Mouse (Mus musculus) limb, embryonic 10.5 days (tissue): Measurements from ENCODE around the gene Cenpf. TPM values are rescaled to one million over a fixed set of nuclear protein-coding genes. Genes with fewer than 3 reads are reported as not detected.
"Not testable (repeated sequence)": the region's sequence is repeated elsewhere in the genome, so short reads cannot be mapped to it uniquely, and the experiment has no call there.

Experiments used
- DNase-seq: peaks from one replicate; pipeline ENCODE4 v3.0.0-alpha.2; 2017; ENCODE audit warnings: low spot score
- H3K27ac ChIP-seq: fragments of 300-500 bp; sonication (generic); 2 replicates; pipeline ENCODE4 v1.5.1; 2016; ENCODE audit warnings: mild to moderate bottlenecking
- H3K27me3 ChIP-seq: fragments of 300-500 bp; sonication (generic); 2 replicates; pipeline ENCODE4 v1.6.1; 2016; ENCODE audit warnings: low read depth, mild to moderate bottlenecking; ENCODE audit not compliant: poor library complexity, severe bottlenecking
- H3K36me3 ChIP-seq: fragments of 300-500 bp; sonication (generic); 2 replicates; pipeline ENCODE4 v1.6.1; 2016; ENCODE audit warnings: mild to moderate bottlenecking, moderate library complexity
- H3K4me1 ChIP-seq: fragments of 300-500 bp; sonication (generic); 2 replicates; pipeline ENCODE4 v1.6.1; 2016
- H3K4me3 ChIP-seq: fragments of 300-500 bp; sonication (generic); 2 replicates; pipeline ENCODE4 v1.5.1; 2016; ENCODE audit warnings: mild to moderate bottlenecking, moderate library complexity
- H3K9me3 ChIP-seq: fragments of 300-500 bp; sonication (generic); replicated peaks from 2 replicates; pipeline ENCODE4 v1.6.1; 2016; ENCODE audit warnings: mild to moderate bottlenecking
- WGBS: fragments of 180-500 bp; shearing (Covaris S2); methylation state at CpG from one replicate; pipeline ENCODE4 v1.1.7; 2016; 5-methylcytosine and 5-hydroxymethylcytosine counted together
- polyA plus RNA-seq: library from polyadenylated mRNA; unstranded; fragments of >200 nt; fragmentation: Nextera tagmentation; extraction: Ambion mirVana; gene quantifications from 2 replicates; pipeline ENCODE4 v1.2.1, GENCODE M21; 2016

Gene Cenpf
- polyA plus RNA-seq, 1 experiment from 2014 or later, result 93.0 TPM

- H3K9me3 ChIP-seq, result no peaks in the 10 kb centered on the region
- WGBS, result 77% methylated on average over 8 of the region's 8 CpGs
- no peaks in the 10 kb centered on the region for H3K27me3 ChIP-seq
- no peak for DNase-seq
- no peak overlapping the region for H3K4me3 ChIP-seq
- H3K27ac ChIP-seq, result 0 out of 2 replicates have a peak overlapping the region, but pooled peaks have one; percentile 46
- no peaks in the 10 kb centered on the region for H3K36me3 ChIP-seq
- peaks cover 44% of the 10 kb centered on the region for H3K4me1 ChIP-seq
These were observed 21.1 kb upstream of the Cenpf start for GRCm38 (mm10) chr1:189709001-189709400.

GRCm38 (mm10) chr1:189707419-189707818 is 19.5 kb upstream of the Cenpf start:
- 30% methylated on average over 5 of the region's 5 CpGs for WGBS
- DNase-seq, result no peak
- H3K4me3 ChIP-seq, result no peak overlapping the region
- peaks cover 48% of the 10 kb centered on the region for H3K4me1 ChIP-seq
- H3K9me3 ChIP-seq, result no peaks in the 10 kb centered on the region
- no peaks in the 10 kb centered on the region for H3K27me3 ChIP-seq
- H3K27ac ChIP-seq, result peak overlapping the region; percentile 76
- H3K36me3 ChIP-seq, result no peaks in the 10 kb centered on the region

- Histone ChIP-seq H3K9me3 (no peaks in the 10 kb centered on the region), H3K27ac (peak overlapping the region; percentile 76), H3K4me1 (peaks cover 51% of the 10 kb centered on the region), H3K27me3 (no peaks in the 10 kb centered on the region), H3K4me3 (no peak overlapping the region), H3K36me3 (no peaks in the 10 kb centered on the region)
- no peak for DNase-seq
These were observed 19.1 kb upstream of the Cenpf start for GRCm38 (mm10) chr1:189707014-189707413.

- DNase-seq, result no peak
- WGBS, result 54% methylated on average over 12 of the region's 12 CpGs
- no peaks in the 10 kb centered on the region for H3K9me3 ChIP-seq
- peak overlapping the region; percentile 53; the same call in 1 of the 2 replicates for H3K27ac ChIP-seq
- peaks cover 54% of the 10 kb centered on the region for H3K4me1 ChIP-seq
- H3K36me3 ChIP-seq, result no peaks in the 10 kb centered on the region
- no peaks in the 10 kb centered on the region for H3K27me3 ChIP-seq
- H3K4me3 ChIP-seq, result no peak overlapping the region
These were observed 18.3 kb upstream of the Cenpf start for GRCm38 (mm10) chr1:189706040-189706645.

GRCm38 (mm10) chr1:189703591-189703990 is 15.7 kb upstream of the Cenpf start:
- Histone ChIP-seq H3K4me3 (no peak overlapping the region), H3K36me3 (no peaks in the 10 kb centered on the region), H3K27me3 (no peaks in the 10 kb centered on the region), H3K9me3 (no peaks in the 10 kb centered on the region), H3K4me1 (peaks cover 42% of the 10 kb centered on the region), H3K27ac (no peak overlapping the region)
- WGBS, result 79% methylated on average over 7 of the region's 7 CpGs
- DNase-seq, result no peak

- H3K4me3 ChIP-seq, result no peak overlapping the region
- 45% methylated on average over 7 of the region's 7 CpGs for WGBS
- H3K4me1 ChIP-seq, result peaks cover 38% of the 10 kb centered on the region
- H3K9me3 ChIP-seq, result no peaks in the 10 kb centered on the region
- no peak overlapping the region for H3K27ac ChIP-seq
- no peaks in the 10 kb centered on the region for H3K36me3 ChIP-seq
- H3K27me3 ChIP-seq, result no peaks in the 10 kb centered on the region
- no peak for DNase-seq
These were observed 15.3 kb upstream of the Cenpf start for GRCm38 (mm10) chr1:189703156-189703555.

GRCm38 (mm10) chr1:189700990-189701389 is 13.1 kb upstream of the Cenpf start:
- H3K36me3 ChIP-seq, result no peaks in the 10 kb centered on the region
- H3K27me3 ChIP-seq, result no peaks in the 10 kb centered on the region
- no peak overlapping the region; the same call in 1 of the 2 replicates for H3K27ac ChIP-seq
- DNase-seq, result peak; percentile 74
- H3K4me3 ChIP-seq, result no peak overlapping the region
- no peaks in the 10 kb centered on the region for H3K9me3 ChIP-seq
- H3K4me1 ChIP-seq, result peaks cover 16% of the 10 kb centered on the region
- 1% methylated on average over 6 of the region's 6 CpGs for WGBS

GRCm38 (mm10) chr1:189700186-189700585 is 12.3 kb upstream of the Cenpf start:
- Histone ChIP-seq H3K27ac (no peak overlapping the region), H3K36me3 (no peaks in the 10 kb centered on the region), H3K9me3 (no peaks in the 10 kb centered on the region), H3K4me1 (peaks cover 10% of the 10 kb centered on the region), H3K4me3 (no peak overlapping the region), H3K27me3 (no peaks in the 10 kb centered on the region)
- DNase-seq, result no peak
- 79% methylated on average over 6 of the region's 6 CpGs for WGBS

GRCm38 (mm10) chr1:189698416-189698815 is 10.5 kb upstream of the Cenpf start:
- Histone ChIP-seq H3K27me3 (no peaks in the 10 kb centered on the region), H3K27ac (no peak overlapping the region), H3K9me3 (no peaks in the 10 kb centered on the region), H3K4me3 (no peak overlapping the region), H3K4me1 (peaks cover 9% of the 10 kb centered on the region), H3K36me3 (no peaks in the 10 kb centered on the region)
- no peak for DNase-seq
- 62% methylated on average over 4 of the region's 4 CpGs for WGBS

GRCm38 (mm10) chr1:189695321-189695720 is 7.4 kb upstream of the Cenpf start:
- no peaks in the 10 kb centered on the region for H3K36me3 ChIP-seq
- no peak overlapping the region for H3K27ac ChIP-seq
- H3K4me3 ChIP-seq, result no peak overlapping the region
- no peaks in the 10 kb centered on the region for H3K9me3 ChIP-seq
- DNase-seq, result no peak
- H3K4me1 ChIP-seq, result 0 out of 2 replicates have a peak, but pooled peaks cover under 1% of the 10 kb centered on the region
- H3K27me3 ChIP-seq, result no peaks in the 10 kb centered on the region

- Histone ChIP-seq H3K9me3 (no peaks in the 10 kb centered on the region), H3K27ac (no peak overlapping the region), H3K27me3 (no peaks in the 10 kb centered on the region), H3K4me1 (peaks cover 10% of the 10 kb centered on the region), H3K4me3 (no peak overlapping the region), H3K36me3 (no peaks in the 10 kb centered on the region)
- no peak for DNase-seq
- 94% methylated on average over 2 of the region's 2 CpGs for WGBS
These were observed 6.5 kb upstream of the Cenpf start for GRCm38 (mm10) chr1:189694391-189694790.

- not testable (repeated sequence) for H3K36me3 ChIP-seq, H3K9me3 ChIP-seq, H3K27me3 ChIP-seq
These were observed 4.6 kb upstream of the Cenpf start for GRCm38 (mm10) chr1:189692442-189692841.

GRCm38 (mm10) chr1:189689050-189689833 is 1.4 kb upstream of the Cenpf start:
- Histone ChIP-seq H3K27ac (peak overlapping the region; percentile 91), H3K36me3 (peaks cover 17% of the 10 kb centered on the region), H3K9me3 (no peaks in the 10 kb centered on the region), H3K4me1 (peaks cover 31% of the 10 kb centered on the region), H3K4me3 (peak overlapping the region; percentile 77), H3K27me3 (no peaks in the 10 kb centered on the region)
- no peak for DNase-seq
- WGBS, result 41% methylated on average over 4 of the region's 4 CpGs

More at GRCm38 (mm10) chr1:189692442-189692841, 4.6 kb upstream of the Cenpf start:
- DNase-seq, H3K27ac ChIP-seq, H3K4me3 ChIP-seq: not testable (repeated sequence)
- 46% methylated on average over 3 of the region's 3 CpGs for WGBS
- peaks cover 18% of the 10 kb centered on the region for H3K4me1 ChIP-seq
